Mouse (Mus musculus) myocyte (in vitro differentiated cells): ENCODE measurements around the gene Spata33.
A peak's percentile ranks its signal among the peaks of the same experiment; 100 is the strongest.

Source experiments
- E2F4 ChIP-seq: IDR thresholded peaks from one replicate; pipeline ENCODE4 v1.6.1; 2011; ENCODE audit warnings: mild to moderate bottlenecking, control low read depth, moderate library complexity; ENCODE audit not compliant: insufficient read depth
- MAX ChIP-seq: IDR thresholded peaks from one replicate; pipeline ENCODE4 v1.6.1; 2011; ENCODE audit warnings: low read depth, mild to moderate bottlenecking, control low read depth
- MYOD1 ChIP-seq, 3 experiments: IDR thresholded peaks; one replicate each; pipeline ENCODE4 v1.6.1; 2011; ENCODE audit warnings: control low read depth in 2 of 3, low read depth in 2 of 3, mild to moderate bottlenecking in 2 of 3, moderate library complexity in 1 of 3; ENCODE audit not compliant: insufficient read length in 2 of 3, control insufficient read depth in 1 of 3
- MYOG ChIP-seq, 3 experiments: IDR thresholded peaks; one replicate each; pipeline ENCODE4 v1.6.1; 2011; ENCODE audit warnings: control low read depth in 2 of 3, low read depth in 2 of 3, mild to moderate bottlenecking in 2 of 3; ENCODE audit not compliant: insufficient read length in 2 of 3, control insufficient read depth in 1 of 3, insufficient read depth in 1 of 3
- POLR2A ChIP-seq: IDR thresholded peaks from one replicate; pipeline ENCODE4 v1.6.1; 2011; ENCODE audit warnings: low read depth, mild to moderate bottlenecking, control low read depth, moderate library complexity; ENCODE audit not compliant: insufficient read length
- POLR2AphosphoS2 ChIP-seq: IDR thresholded peaks from one replicate; pipeline ENCODE4 v1.6.1; 2011; ENCODE audit warnings: low read depth, control low read depth; ENCODE audit not compliant: insufficient read length
- REST ChIP-seq: IDR thresholded peaks from one replicate; pipeline ENCODE4 v1.6.1; 2011; ENCODE audit warnings: mild to moderate bottlenecking, control low read depth, moderate library complexity; ENCODE audit not compliant: insufficient read depth, insufficient read length

- TF ChIP-seq MAX (no peak), REST (no peak), POLR2A (peak; percentile 90), E2F4 (no peak), POLR2AphosphoS2 (peak; percentile 92), MYOG (IDR thresholded peaks at IDR 0.05; ENCODE audit: control insufficient read depth in 1 of 3, insufficient read depth in 1 of 3, insufficient read length in 2 of 3, low read depth in 2 of 3) (no peak), MYOD1 (IDR thresholded peaks at IDR 0.05; ENCODE audit: control insufficient read depth in 1 of 3, insufficient read length in 2 of 3, low read depth in 2 of 3) (no peak)
Measured at GRCm38 (mm10) chr8:123212321-123213117, at the start of gene Spata33, which contains the start of gene Chmp1a.
